Mouse (Mus musculus) kidney, adult 18-20 months (tissue): ENCODE measurements at regions not wholly inside any gene's neighbourhood (a gene's known extent, or its start where the extent isn't known, plus 50 kb on each side); places are given as distances from the start of the nearest gene placed in this dataset.

Source experiments
- DNase-seq: peaks from one replicate; pipeline ENCODE4 v3.0.0; 2021

DNA sequence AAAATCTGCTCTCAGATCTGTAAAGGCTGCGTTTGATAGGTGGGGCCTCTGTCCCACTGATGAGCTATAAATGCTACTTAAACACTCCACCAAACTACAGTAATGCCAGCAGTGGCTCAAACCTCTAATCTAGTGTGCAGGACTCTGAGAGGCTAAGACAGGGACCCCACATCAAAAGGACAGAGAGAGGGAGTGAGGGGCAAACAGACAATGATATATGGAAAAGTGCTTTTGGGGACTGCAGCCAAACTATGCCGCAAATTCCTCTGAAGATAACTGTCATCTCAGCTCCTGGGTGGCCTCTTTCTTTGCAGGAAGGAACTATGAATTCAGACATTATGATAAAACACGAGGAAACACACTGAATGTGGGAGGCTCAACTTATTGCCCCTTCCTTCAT is 138.9 kb upstream of the Ddit4l start:
- no peak for DNase-seq

DNA sequence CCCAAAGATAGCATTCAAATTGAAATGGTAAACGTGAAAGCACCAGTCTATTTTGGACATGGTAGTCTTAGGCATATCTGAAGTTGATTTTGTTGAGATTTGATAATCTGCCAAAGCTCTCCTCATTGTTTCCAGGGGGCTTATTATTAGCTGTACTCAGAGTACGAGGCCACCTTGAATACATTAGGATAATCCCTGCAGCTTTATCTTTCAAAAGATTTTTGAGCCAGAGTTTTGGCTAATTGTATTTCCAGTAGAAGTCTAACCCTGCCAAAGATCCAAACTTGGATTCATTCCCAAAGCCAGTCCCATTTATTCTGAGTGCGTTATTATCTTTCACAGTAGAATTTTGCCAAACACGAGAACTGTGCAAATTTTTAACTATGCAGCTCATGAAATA is 138.4 kb upstream of the Ddit4l start:
- no peak for DNase-seq

DNA sequence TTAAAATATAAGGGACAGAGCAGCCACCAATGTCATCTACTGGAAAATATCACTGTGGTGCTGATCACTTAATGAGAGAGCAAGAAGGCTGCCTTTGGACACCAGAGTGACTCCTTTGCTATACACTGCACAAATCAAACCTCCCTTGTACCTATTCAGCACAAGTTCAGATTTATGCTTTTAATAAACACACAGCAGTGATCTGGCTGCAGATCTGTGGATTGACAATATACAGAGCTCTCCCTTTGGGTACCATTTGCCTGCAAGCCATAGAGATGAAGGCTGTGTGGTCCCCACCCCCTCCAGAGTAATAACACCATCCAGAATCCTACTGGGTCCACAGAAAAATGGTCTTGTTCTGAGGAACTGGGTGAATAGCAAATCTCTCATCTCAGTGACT is 131.8 kb upstream of the Ddit4l start:
- no peak for DNase-seq

DNA sequence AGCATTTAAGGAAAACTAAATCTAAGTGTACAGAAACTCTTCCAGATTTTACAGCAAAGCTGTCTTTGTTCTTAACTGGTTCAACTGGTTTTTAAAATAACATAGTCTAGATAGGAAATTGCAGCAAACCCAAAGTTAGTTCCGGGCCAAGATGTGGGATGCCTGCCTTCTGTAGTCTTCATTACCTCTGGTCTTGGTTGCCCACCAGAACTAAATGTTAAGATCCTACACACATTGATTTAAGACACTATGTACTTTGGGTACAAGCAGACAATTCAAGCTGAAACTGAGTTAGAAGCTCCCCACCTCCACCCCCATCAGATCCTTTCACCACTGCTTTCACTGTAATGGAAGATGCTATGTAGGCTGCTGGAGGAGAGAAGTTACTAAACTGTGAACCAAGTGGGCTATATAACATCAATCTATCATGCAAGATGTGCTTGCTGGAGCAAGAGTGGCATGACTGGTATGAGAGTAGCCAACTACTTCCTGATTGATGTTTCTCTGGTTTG is 129.8 kb upstream of the Ddit4l start:
- DNase-seq, result no peak

DNA sequence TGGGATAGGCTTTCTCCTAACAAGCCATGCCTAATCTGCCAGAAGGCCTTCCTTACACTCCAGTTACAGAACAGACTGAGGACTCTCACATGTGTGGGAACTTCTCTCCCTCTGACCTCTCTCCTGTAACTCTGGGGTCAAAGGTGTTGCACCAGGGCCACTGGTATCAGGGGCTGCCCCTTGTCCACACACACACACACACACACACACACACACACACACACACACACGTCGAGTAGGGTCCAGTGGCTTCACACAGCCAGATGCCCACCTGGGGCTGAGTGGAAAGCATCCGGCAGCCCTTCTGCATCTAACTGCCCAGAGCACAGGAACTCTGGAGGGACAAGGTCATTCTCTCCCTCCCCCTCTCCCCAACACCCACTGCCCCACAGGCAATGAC is 123.1 kb upstream of the Ddit4l start:
- DNase-seq, result no peak

DNA sequence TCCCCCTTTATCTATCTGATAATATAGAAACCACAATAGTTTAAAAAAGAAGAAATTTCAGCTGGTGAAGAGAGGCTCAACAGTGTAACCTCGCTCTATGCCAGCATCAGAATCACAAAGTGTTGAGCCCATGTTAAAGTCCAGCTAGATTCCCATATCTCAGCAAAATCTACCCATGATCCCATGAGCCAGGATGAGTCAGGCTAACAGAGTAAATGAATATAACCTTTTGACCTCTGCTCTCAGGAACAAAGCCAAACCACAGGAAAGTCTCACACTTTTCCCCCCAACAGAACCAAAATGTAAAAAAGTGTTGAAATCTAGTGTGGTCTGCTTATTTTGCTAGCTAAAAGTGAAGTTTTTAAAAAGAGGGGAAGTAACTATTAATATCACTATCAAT is 110.1 kb upstream of the Ddit4l start:
- DNase-seq, result no peak

DNA sequence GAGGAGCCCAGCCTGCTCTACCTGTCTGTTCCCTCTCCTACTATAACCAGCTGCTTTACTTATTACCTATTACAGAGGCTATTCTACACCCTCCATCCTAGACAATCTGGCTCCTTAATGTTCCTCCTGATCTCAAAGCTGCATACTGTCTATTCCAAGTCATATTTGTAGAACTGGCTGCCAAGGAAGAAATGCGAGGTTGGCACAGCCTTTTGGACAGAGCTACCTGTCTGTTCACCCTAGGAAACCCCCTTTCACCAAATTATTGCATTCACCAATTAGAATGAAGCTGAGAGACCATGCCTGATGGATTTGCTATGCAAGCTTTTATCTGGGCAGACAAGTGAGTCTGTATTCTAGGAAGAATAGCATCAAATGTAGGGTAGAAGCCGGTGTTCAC is 109.0 kb upstream of the Ddit4l start:
- no peak for DNase-seq

DNA sequence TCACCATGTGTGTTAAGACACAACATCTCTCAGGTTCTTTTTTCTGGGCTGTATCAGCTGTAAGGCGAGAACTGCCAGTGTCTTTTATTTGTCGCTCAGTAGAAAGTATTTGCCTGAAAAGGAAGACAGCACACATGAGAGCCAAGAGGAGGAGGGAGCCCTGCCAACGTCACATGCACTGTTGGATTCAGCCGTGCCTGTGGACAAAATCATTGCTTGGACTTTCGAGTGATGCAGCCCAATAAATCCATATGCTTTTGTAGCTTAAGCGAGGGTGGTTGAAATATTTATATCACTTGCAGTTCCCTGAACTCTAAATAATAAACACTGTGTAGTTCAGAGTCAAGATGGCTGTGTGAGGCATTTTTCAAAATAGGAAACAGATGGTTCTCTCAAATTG is 108.4 kb upstream of the Ddit4l start:
- DNase-seq, result no peak

DNA sequence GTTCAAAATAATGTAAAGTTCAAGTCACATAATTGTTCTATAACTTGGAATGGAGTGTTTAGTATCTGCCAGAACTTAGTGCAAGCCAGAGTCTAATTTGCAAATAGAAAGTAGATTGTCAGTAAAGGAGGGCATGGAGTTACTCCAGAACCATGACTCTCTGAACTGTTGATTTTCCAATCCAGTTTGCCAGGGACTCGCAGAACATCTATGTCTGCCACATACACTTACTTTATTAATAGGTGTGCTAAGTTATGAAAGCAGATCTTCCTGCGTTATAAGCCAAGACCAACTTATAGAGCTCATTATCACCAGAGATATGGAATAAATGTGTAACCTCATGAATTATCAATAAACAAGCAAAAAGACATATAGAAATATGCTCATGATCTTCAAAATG is 107.2 kb upstream of the Ddit4l start:
- no peak for DNase-seq

DNA sequence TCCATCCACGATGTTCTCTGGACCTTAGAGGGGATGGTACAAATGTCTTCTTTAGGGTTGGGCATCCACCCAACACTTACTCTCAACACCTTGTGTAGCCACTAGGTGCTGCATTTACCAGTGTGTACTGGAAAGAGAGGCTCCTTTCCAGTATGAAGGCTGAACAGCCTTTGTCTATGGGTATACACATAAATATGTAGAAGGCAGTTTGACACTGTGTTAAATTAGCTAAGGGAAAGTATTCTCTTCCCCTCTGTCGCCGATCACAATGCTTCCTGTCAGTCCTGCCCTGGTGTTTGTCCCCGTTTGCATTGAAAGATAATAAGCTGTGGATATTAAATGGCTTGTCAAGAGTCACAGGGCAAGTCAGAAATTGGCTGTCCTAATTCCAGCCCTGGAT is 104.0 kb upstream of the Ddit4l start:
- no peak for DNase-seq

DNA sequence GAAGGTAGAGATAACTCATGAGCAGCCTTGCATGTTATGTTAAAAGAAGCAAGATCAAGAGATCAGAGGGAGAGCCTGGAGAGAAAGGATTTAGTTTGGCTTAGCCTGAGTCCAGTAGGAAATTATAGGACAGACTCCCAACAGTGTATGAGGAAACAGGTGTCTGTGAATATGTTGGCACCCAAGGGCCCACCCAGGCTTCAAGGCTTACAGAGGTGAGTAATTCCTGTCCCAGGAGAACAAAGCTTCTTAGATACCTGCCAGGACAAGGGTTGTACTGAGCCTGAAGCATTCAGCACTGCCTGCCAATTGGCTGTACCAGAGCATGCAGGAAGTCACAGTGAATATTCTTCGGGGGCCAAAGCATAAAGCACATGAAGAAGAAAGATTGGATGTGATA is 101.2 kb upstream of the Ddit4l start:
- no peak for DNase-seq

DNA sequence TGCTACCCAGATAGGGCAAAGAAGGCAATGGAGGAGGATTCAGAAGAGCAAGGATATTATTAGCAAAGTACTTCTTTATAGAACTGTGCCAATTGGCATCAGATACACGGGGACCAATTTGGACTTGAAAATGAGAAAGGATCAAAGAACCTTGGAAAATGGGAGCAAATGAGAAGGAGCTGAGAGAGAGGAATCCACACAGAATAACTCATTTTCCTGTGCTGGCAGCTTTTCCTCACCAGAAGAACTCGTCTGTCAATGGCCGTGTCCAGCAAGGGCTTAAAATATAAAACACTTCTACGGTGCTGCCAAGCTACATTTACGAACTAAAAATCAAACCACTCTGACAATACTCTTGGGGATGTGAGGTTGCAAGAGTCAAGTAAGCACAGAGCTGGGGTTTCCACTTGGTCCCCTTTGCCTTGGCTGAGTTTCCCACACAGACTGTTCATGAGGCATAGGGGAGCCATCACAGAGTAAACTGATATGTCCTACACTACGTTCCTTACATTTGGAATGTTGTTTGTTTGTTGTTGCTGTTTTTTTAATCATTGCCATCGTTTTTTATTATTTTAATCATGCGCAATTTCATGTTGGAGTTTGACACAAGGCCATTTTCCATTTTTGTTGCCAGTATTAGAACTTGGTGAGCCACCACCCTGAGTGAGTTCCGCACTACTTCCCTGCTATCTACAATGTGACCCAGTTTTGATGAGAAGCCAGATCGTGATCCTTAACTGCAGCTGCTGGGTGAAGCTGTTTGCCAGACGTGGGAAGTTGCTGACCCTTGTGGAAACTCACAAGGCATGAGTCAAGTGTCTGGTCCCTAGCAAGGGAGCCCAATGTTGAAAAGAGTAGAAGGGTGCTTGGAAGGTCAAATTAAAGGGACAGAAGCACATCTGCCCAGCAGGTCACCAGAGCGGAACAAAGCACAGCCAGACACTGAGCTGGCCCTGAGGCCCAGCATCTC is 95.5 kb upstream of the Ddit4l start:
- no peak for DNase-seq

DNA sequence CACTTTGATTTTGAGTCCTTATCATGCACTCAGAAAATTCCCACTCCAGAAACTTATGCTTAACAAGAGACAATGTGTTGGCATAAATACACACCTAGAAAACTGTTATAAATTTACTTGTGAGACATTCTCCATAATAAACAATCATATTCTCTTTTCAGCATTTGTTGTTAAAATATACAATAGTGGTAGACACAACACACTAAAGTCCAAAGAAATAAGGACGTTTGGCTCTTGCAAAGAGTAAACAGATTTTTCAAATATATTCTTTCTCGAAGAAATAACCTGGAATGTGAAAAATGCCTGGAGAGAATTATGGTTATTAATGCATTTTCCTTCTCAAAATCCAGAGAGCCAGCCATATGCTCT is 91.8 kb upstream of the Ddit4l start:
- DNase-seq, result no peak

DNA sequence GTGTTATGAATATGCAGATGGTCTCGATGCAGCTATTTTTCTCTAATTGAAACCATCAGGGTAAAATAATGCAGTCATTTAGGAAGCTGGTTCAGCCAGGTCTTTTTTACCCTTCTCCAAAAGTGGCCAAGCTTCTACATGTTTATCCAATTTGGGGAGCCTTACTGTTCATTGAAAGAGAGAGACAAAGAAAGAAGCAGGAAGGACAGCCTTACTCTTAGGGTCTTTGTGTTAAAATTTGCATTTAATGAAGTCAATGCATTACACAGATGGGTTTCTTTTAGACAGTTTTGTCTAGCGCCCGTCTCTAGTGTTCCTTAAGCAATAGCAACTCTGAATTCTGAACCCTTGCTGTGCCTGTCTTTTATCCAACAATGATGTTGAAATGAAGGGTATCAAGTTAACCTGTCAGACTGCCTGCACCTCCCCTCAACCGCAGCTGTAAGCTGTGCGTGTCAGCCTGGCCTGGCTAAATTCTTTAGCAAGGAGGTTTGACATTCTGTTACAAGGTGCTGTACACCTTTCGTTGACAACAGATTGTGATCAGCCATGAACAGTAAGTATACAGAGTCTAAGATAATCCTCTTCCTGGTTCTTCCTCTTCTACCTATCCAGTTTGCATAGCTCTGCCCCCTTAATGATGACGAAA is 91.3 kb upstream of the Ddit4l start:
- DNase-seq, result no peak

DNA sequence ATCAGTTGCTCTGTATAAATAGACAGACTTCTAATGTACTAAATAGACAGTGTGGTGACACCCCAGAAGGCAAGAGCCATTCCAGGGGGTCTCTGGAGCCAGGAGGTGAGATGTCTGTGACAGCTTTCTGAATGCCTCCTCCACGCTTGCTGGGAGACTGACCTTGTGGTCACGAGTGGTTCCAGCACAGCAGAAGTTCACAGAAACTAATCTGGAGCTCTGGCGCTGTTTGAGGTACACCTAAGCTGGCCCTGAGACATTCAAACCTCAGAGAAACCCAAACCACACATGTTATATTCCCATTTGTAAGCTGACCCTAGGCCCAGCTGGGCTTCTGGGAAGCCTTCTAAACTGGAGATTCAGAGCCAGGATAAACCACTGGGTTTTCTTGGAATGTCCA is 79.7 kb upstream of the Ddit4l start:
- DNase-seq, result no peak

DNA sequence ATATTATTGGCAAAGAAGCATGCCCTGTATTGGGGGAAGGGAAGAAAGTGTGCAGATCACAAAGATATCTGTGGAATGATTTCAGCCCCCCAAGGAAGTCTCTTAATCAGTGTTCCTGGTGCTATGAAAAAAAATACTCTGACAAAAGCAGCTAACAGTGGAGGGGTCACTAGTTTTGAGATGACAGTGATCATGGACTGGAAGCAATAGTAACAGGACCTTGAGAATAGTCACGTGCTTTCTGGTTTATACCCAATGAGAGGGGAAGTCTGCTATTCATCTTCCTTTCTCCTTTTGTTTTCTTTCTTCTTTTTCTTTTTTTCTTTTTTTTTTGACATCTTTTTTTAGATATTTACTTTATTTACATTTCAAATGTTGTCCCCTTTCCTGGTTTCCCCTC is 79.1 kb upstream of the Ddit4l start:
- no peak for DNase-seq

DNA sequence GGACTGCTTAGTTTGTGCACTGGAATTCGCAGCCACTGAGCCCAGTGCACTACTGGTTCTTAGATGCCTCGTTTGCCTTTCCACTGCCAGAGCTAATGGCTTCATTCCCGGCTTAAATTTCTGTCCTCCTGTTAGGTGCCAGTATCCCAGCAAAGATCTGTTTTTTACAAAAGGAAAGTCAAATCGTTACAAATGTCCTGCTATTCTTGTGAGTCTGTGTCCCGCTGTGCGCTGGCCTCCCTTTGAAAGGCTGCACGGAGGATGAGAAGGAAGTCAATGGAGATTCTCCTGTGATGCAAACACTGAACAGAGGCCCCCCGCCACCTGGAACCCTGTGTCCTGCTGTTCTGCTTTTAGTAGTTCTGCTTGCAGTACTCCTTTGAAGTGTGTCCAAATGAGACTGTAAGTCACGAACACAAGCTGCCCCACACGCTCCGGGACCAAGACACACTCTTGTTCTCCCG is 74.0 kb upstream of the Ddit4l start:
- DNase-seq, result peak; percentile 4

DNA sequence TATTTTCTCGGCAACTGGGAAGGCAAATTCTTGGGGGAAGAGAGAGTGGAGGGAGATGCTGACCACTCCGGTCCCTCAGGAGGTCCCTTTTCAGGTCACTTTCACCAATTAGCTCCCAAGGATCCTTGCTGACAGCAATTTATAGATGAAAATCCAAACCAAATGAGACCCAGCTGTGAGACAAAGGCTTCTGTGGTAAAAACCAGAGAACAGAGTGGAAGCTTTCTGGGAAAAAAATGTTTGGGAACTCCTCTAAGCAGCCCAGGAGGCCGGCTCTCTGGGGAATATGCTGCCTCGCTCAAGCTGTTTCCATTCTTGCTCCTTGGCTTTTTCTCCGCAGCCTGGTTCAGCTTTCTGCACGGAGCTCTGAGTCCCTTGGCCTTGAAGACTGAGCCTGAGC is 73.5 kb upstream of the Ddit4l start:
- DNase-seq, result peak; percentile 15

DNA sequence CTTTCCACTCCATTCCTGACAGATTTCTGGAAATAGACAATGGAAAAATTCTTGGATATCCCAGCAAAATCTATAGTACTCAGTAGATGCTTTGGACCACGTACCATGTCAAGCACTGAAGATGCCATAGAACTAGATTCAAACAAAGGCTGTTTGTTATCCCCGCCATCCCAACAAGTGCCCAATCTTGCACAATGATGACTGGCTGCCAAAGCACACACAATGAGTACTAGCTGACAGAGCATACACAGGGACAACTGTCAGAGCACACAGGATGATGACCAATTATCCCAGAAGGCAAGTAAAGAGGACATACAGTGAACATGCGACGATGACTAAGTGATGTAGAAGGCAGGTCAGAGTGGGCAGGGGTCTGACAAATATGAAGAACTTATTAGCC is 70.7 kb upstream of the Ddit4l start:
- DNase-seq, result no peak

DNA sequence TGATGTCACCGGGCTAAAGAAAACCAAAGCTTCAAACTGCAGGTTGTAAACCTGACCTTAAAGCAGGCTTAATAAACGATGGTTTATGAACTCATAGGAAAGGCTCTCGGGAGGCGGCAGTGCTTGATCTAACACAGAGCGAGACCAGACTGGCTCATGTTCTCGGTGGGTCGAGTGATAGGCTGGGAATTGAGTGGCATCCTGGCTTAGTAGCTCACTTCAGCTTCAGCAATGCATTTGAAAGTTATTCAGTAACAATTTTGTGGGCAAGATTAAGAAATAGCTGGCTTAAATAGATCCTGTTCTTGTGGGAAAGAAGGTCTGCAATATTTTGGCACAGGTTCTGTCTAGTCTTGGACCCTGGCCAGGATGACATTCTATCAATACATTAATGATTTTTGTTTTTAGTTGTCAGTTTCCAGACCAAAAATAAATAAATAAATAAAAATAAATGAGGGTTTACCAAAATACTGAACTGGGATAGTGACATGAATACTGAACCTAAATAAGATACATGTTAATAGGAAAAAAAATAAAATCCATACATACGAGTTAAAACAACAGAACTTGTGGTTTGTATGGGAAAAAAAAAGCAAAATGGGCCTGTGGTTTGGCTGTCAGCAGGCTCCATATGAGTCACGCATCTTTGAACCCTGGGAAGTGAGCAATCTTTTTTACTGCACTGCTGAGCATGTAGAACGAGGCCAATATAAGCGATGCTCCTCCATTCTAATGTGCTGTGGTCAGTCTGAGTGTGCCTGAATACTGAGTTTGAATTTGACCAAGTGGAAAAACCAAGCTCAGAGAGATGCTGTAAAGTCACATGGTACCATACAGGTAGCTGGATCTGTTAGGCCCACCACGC is 68.7 kb upstream of the Ddit4l start:
- DNase-seq, result no peak

DNA sequence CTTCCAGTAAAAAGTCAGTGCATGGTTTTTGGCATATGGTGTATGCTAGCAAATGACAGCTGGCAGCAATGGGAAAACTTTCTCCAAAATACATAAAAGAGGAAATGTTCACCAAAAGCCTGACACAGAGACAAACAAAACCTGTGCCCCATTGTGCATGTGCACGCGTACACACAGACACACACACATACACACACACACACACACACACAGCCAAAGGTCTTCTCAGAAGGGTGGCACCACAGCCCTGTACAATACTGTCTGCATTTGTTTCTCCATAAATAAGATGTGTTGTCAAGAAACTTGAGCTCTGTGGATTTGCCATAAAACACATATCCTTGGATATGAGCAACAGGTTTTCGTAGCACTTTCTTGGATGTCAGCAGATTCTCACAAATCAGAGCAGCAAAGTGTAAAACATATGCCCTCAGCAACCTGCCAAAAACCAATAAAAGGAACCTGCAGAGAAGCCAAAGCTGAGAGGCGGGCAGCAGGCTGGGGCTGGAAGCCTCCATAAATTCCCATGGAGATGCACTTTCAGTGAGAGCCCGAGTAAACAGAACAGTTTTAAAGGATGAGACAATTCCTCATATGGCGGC is 60.5 kb upstream of the Ddit4l start:
- no peak for DNase-seq

DNA sequence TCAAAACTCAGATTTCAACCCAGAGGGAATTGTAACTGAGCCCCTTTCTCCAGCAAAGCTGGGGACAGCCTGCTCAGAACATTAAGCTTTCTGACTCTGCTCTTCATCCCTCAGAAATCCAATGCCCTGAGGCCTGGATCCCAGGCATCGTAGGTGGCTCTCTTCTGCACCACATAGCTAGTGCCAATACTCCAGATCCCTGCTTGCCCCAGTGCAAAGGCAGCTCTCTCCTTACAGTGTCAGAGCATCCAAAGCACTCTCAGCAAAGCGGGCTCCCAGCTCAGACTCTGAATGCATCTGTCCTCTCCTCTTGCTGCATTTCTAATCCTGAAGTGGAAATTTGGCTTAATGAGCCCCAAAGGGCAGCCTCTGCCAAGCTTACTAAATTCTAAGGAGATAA is 59.4 kb upstream of the Ddit4l start:
- DNase-seq, result no peak

DNA sequence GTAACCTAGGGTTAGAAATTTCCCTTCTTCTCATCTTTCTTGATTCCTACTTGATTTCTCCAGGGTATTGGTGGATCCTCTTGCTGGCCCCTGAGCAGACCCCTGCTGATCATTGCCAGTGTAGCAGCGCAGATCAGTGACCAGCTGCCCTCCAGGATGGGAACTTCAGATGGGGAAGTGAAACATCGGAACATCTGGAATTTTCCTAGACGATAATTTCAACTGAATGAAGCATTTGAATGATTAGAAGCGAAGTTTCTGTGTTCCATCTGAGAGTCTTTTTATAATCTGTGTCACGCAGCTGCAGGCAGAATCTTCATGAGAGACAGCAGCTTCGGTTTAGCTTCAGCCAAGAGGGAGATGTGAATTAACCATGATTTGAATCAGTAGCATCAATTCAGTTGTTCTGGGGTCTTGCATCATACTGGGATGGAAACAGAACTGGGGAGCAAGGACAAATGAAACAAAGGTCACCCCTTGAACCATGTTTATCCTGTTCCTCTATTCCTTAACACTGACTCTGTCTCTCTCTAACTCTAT is 57.8 kb upstream of the Ddit4l start:
- DNase-seq, result no peak
